Comparison of ENCODE assay signal across 12 mouse cellular contexts in genomic region chr3:101343199-101343924, GRCm38 (mm10). TPM values are rescaled to one million over a fixed set of nuclear protein-coding genes. Genes with fewer than 3 reads are reported as not detected.
A peak's percentile ranks its signal among the peaks of the same experiment; 100 is the strongest.
DNase-seq lines count a peak whose midpoint lies in the region; ATAC-seq and TF ChIP-seq lines count a peak whose summit lies in the region.
"Had no signal": no experiment of that assay in that cellular context is flagged by ENCODE, and none has a peak within 500 bp of the region (broad histone marks: within the 10 kb centered on the region; RNA-seq: fewer than 3 reads in every experiment).

No protein-coding gene starts in this region.

- no peak overlapping the region for H3K9ac ChIP-seq in embryonic facial prominence, embryonic 13.5 days
- H3K9ac ChIP-seq: liver, embryonic 13.5 days had no signal

- H3K9me3 ChIP-seq in embryonic facial prominence, embryonic 13.5 days, result no peaks in the 10 kb centered on the region
- H3K9me3 ChIP-seq in embryonic facial prominence, embryonic 10.5 days, result 0 out of 2 replicates have a peak, but pooled peaks cover 5% of the 10 kb centered on the region
- H3K9me3 ChIP-seq: liver, embryonic 13.5 days had no signal

- DNase-seq in embryonic facial prominence, embryonic 10.5 days (ENCODE audit: low spot score), result no peak
- peak; percentile 49 for DNase-seq in retina, postnatal 1 day
- no peak for DNase-seq in retina, embryonic 14.5 days (ENCODE audit: low spot score)
- peak; percentile 66 to 72 for DNase-seq in layer of hippocampus, adult 2 months (ENCODE audit: low spot score in 2 of 2)
- DNase-seq in right cerebral cortex, postnatal 14 days, result peak; percentile 21
- no peak for DNase-seq in thymus, adult 2 months
- DNase-seq in gastrocnemius, adult 8-10 months (ENCODE audit: low spot score in 2 of 2), result no peak
- DNase-seq: cerebellum, adult 2 months; liver, embryonic 13.5 days; lung, postnatal 36 days had no signal

- 77% methylated on average over 9 of the region's 9 CpGs for WGBS in embryonic facial prominence, embryonic 13.5 days
- WGBS in embryonic facial prominence, embryonic 10.5 days, result 92% methylated on average over 9 of the region's 9 CpGs
- 93% methylated on average over 9 of the region's 9 CpGs for WGBS in thymus, adult 2 months

- H3K36me3 ChIP-seq in embryonic facial prominence, embryonic 13.5 days, result no peaks in the 10 kb centered on the region
- no peaks in the 10 kb centered on the region for H3K36me3 ChIP-seq in embryonic facial prominence, embryonic 10.5 days (replicated peaks)
- no peaks in the 10 kb centered on the region for H3K36me3 ChIP-seq in thymus, adult 2 months (ENCODE audit: control insufficient read depth, insufficient read depth, low read length)

- no peak for TF ChIP-seq CTCF in layer of hippocampus, adult 2 months (conservative IDR thresholded peaks at IDR 0.05)
- TF ChIP-seq CTCF in thymus, adult 2 months (IDR thresholded peaks at IDR 0.05; ENCODE audit: borderline replicate concordance, control insufficient read depth, extremely low read depth, insufficient read depth, low read length, poor library complexity), result no peak

- no peak overlapping the region for H3K4me3 ChIP-seq in embryonic facial prominence, embryonic 13.5 days
- H3K4me3 ChIP-seq in embryonic facial prominence, embryonic 10.5 days, result no peak overlapping the region
- no peak overlapping the region for H3K4me3 ChIP-seq in layer of hippocampus, adult 2 months
- H3K4me3 ChIP-seq in thymus, adult 2 months (ENCODE audit: control insufficient read depth, insufficient read depth, low read length), result no peak overlapping the region
- H3K4me3 ChIP-seq: liver, embryonic 13.5 days had no signal

- peaks cover 31% of the 10 kb centered on the region for H3K4me1 ChIP-seq in embryonic facial prominence, embryonic 13.5 days
- peaks cover 15% of the 10 kb centered on the region for H3K4me1 ChIP-seq in embryonic facial prominence, embryonic 10.5 days
- H3K4me1 ChIP-seq in thymus, adult 2 months (replicated peaks; ENCODE audit: control insufficient read depth, insufficient read depth, low read length), result peaks cover 3% of the 10 kb centered on the region; the same call in 1 of the 2 replicates

- H3K27me3 ChIP-seq in embryonic facial prominence, embryonic 13.5 days, result no peaks in the 10 kb centered on the region
- H3K27me3 ChIP-seq in embryonic facial prominence, embryonic 10.5 days (replicated peaks; ENCODE audit: low read depth, poor library complexity, severe bottlenecking), result 0 out of 2 replicates have a peak, but pooled peaks cover 4% of the 10 kb centered on the region
- no peaks in the 10 kb centered on the region for H3K27me3 ChIP-seq in thymus, adult 2 months (ENCODE audit: control insufficient read depth, insufficient read depth, low read length)
- H3K27me3 ChIP-seq: liver, embryonic 13.5 days had no signal

- no peak for ATAC-seq in embryonic facial prominence, embryonic 13.5 days (ENCODE audit: insufficient number of reproducible peaks, insufficient read depth, low FRiP score, low TSS enrichment, low read depth)

- no peak for TF ChIP-seq POLR2A in thymus, adult 2 months (IDR thresholded peaks at IDR 0.05; ENCODE audit: control insufficient read depth, extremely low read depth, insufficient read depth, low read length, poor library complexity)

- peak overlapping the region; percentile 34; the same call in 1 of the 2 replicates for H3K27ac ChIP-seq in embryonic facial prominence, embryonic 13.5 days
- H3K27ac ChIP-seq in embryonic facial prominence, embryonic 10.5 days (replicated peaks), result no peak overlapping the region
- H3K27ac ChIP-seq in layer of hippocampus, adult 2 months, result peak overlapping the region; percentile 74
- H3K27ac ChIP-seq in thymus, adult 2 months (ENCODE audit: control insufficient read depth, insufficient read depth, low read length), result no peak overlapping the region
- H3K27ac ChIP-seq: liver, embryonic 13.5 days had no signal

- H3K4me2 ChIP-seq in embryonic facial prominence, embryonic 13.5 days, result no peak overlapping the region
- H3K4me2 ChIP-seq: liver, embryonic 13.5 days had no signal

RNA-seq across cellular contexts. Expression of gene Igsf3, which starts 33.5 kb away (rescaled TPM):
- polyA plus RNA-seq in embryonic facial prominence, embryonic 13.5 days (2015; fragmentation: Nextera tagmentation; extraction: Ambion mirVana), result 95.5 and 104 TPM in 2 replicates
- polyA plus RNA-seq in embryonic facial prominence, embryonic 10.5 days (2016; fragmentation: Nextera tagmentation; extraction: Ambion mirVana), result 52.1 and 59.2 TPM in 2 replicates
- total RNA-seq in layer of hippocampus, adult 2 months (2021), result 10 to 100 TPM; 19.4 to 20.6 TPM
- 8.6 and 9.7 TPM in 2 replicates for polyA plus RNA-seq in thymus, adult 2 months (2012; rRNA removed)
- 1 to 10 TPM; 3.1 to 4.4 (median 3.4) TPM for total RNA-seq in gastrocnemius, adult 8-10 months (2022)

RNA-seq across cellular contexts. Expression of gene Cd2, which starts 55.6 kb away (rescaled TPM):
- not detected in 2 replicates for polyA plus RNA-seq in embryonic facial prominence, embryonic 13.5 days (2015; fragmentation: Nextera tagmentation; extraction: Ambion mirVana)
- polyA plus RNA-seq in embryonic facial prominence, embryonic 10.5 days (2016; fragmentation: Nextera tagmentation; extraction: Ambion mirVana), result not detected in 2 replicates
- not detected for total RNA-seq in layer of hippocampus, adult 2 months (2021)
- 97.5 and 117 TPM in 2 replicates for polyA plus RNA-seq in thymus, adult 2 months (2012; rRNA removed)
- total RNA-seq in gastrocnemius, adult 8-10 months (2022), result not detected
- total RNA-seq: left cerebral cortex, adult 18-20 months had no signal
- polyA plus RNA-seq: liver, embryonic 13.5 days had no signal

Comparison
In these comparisons a context has a peak if more than half of its experiments do, and no peak if none do; other contexts are left out.
1. H3K27ac ChIP-seq: peak in embryonic facial prominence, embryonic 13.5 days (single experiment) and layer of hippocampus, adult 2 months (single experiment); none in embryonic facial prominence, embryonic 10.5 days (single experiment) and thymus, adult 2 months (single experiment).
2. DNase-seq: peak in retina, postnatal 1 day (single experiment), layer of hippocampus, adult 2 months (2 of 2) and right cerebral cortex, postnatal 14 days (single experiment); none in embryonic facial prominence, embryonic 10.5 days (single experiment), retina, embryonic 14.5 days (single experiment), thymus, adult 2 months (single experiment) and gastrocnemius, adult 8-10 months (0 of 2).
3. RNA of gene Cd2, which starts 55.6 kb away (polyA plus RNA-seq): 97.5 to 117 TPM in thymus, adult 2 months; not detected in embryonic facial prominence, embryonic 10.5 days and not detected in embryonic facial prominence, embryonic 13.5 days; every median in the first group is over 10 times any median in the second.